Mouse (Mus musculus) layer of hippocampus, adult 8-10 months (tissue): ENCODE data around the gene Lix1l. TPM values are rescaled to one million over a fixed set of nuclear protein-coding genes. Genes with fewer than 3 reads are reported as not detected.

Experiments used
- DNase-seq, 2 experiments: peaks; one replicate each; pipeline ENCODE4 v3.0.0; 2022; ENCODE audit warnings: low spot score in 2 of 2
- total RNA-seq, 4 experiments: library from RNA; stranded (reverse); gene quantifications; 2 replicates each; pipeline ENCODE4 v1.2.4; 2022

The Lix1l gene
- total RNA-seq, 4 experiments from 2014 or later: 29.9 to 34.2 (median 31.4) TPM

DNA sequence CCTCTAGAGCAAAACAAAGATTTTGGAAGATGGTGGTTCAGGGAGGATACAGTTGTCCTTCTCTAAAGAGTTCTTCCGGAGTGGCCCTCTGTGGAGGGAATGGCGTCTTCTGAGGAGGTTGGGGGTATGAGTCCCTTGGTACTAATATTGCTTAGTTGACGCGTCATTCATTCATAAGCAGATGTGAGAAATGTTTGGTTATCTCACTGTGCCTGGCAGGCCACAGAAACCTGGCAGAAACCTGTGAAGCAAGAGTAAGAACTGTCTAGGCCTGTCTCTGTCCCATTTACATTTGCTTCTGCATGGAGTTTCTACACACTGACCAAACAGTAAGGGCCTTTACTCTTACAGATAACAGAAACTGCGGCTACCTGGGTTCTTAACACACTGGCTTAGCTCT, 70.6 kb downstream of the Lix1l start:
- DNase-seq: no peak

DNA sequence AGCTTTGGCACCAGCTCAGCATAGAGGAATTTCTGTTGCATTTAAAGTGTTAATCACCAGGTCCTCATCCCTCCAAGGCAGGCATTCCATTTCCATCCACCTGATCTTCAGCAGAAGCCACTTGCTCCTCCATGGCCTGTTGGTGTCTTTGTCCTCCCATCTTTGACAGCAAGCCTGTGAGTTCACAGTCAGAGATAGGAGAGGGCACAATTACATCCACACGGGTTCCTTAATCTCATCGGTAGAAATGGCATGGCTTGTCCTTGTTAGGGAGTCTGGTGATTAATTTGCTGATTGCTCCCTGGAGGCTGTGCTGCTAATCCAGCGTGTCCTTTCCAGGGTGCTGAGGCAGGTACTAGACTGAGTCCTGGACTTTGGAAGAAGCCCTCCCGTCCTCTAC, 72.6 kb downstream of the Lix1l start:
- no peak for DNase-seq

DNA sequence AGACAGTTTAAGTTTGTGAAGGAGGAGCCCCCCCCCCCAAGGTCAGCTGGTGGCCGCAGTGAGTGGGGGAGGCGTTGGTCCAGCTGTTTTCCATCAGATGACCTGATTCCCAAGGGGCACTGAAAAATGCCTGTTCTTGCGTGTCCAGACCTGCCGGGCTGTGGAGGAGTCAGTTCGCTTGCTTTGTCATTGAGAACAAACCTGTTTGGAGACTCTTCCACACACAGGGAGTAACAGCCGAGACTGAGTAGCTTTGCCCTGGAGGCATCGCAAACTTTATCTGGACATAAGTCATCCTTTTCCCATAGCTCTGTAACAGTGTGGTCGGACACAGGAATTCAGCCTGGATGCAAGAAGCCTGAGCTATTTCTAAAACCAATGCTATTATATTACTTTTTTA, 73.5 kb downstream of the Lix1l start:
- no peak for DNase-seq

DNA sequence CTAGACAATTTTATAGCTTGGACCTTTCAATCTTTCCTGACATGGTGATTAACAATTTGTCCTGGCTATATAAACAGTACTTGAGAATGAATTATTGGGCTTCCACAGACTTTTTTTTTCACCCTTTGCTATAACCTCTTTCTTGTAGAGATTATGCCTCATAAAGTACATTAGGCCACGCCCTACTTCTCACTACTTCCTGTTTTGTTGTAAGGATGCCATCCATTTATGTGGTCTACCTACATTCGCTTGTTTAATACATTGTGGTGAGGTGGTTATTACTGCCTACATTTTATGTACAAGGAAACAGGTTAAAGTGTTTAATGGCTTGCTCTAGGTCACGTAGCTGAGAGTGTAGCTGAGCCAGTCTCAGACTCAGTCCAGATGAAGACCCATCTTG, 74.2 kb downstream of the Lix1l start:
- no peak for DNase-seq

DNA sequence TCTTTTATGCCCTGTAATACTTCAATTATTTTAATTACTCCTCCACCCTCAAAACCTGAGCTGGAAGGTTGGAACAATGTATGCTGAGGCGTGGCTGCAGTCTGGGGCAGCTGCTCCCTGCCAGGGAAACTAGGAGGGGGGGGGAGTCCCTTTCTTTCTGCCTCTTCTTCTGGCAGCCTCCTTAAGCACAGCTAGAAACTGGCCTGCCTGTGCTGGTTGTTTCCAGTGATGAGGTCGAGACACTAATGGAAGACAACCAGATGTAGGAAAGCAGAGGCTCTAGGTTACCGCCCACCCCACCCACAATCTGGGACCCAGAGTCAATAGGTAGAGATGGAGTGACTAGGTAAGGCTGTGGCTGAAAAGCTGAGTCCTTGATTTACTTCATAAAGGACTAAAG, 74.7 kb downstream of the Lix1l start:
- no peak for DNase-seq

Other genes with a start within 250 kb of the Lix1l start
- not detected for gene BC107364, start 148.8 kb upstream of the Lix1l start, total RNA-seq
- under 1 TPM in 2 of 4 experiments, not detected in 2; 0.16 to 0.22 TPM for gene Hfe2, start 76.0 kb upstream of the Lix1l start, total RNA-seq
- gene Txnip, start 43.2 kb upstream of the Lix1l start, total RNA-seq: 10 to 100 TPM; 23.9 to 39.1 (median 31.6) TPM
- not detected for gene Gm16253, start 24.2 kb upstream of the Lix1l start, total RNA-seq
- 10 to 100 TPM; 30.1 to 38.6 (median 32.5) TPM for gene Polr3gl, start 7.0 kb upstream of the Lix1l start, total RNA-seq
- gene Ankrd34a, start 4.5 kb upstream of the Lix1l start, total RNA-seq: 10 to 100 TPM; 49.5 to 56.2 (median 52.6) TPM
- gene Rbm8a, start 28.8 kb downstream of the Lix1l start, total RNA-seq: 10 to 100 TPM; 45.5 to 61.5 (median 48.7) TPM
- 10 to 100 TPM; 53.5 to 66.1 (median 58.1) TPM for gene Pex11b, start 34.2 kb downstream of the Lix1l start, total RNA-seq
- gene Gm42957, start 34.3 kb downstream of the Lix1l start, total RNA-seq: 1 to 10 TPM in 1 of 4 experiments, under 1 TPM in 3; 0.36 to 1.1 (median 0.66) TPM
- gene Itga10, start 44.4 kb downstream of the Lix1l start, total RNA-seq: 1 to 10 TPM; 1.5 to 4.0 (median 3.2) TPM
- 1 to 10 TPM; 5.9 to 8.7 (median 6.7) TPM for gene Ankrd35, start 69.0 kb downstream of the Lix1l start, total RNA-seq
- gene Pias3, start 95.2 kb downstream of the Lix1l start, total RNA-seq: 10 to 100 TPM; 30.3 to 37.7 (median 34.3) TPM
- 10 to 100 TPM; 12.6 to 18.6 (median 14.5) TPM for gene Nudt17, start 107.4 kb downstream of the Lix1l start, total RNA-seq
- gene Polr3c, start 126.5 kb downstream of the Lix1l start, total RNA-seq: 10 to 100 TPM; 23.0 to 25.4 (median 25.0) TPM
- 10 to 100 TPM; 58.6 to 61.8 (median 60.4) TPM for gene Rnf115, start 126.5 kb downstream of the Lix1l start, total RNA-seq
- under 1 TPM in 2 of 4 experiments, not detected in 2; 0.25 to 0.26 TPM for gene Pdzk1, start 228.1 kb downstream of the Lix1l start, total RNA-seq
- gene Cd160, start 228.2 kb downstream of the Lix1l start, total RNA-seq: not detected